Mouse (Mus musculus): ENCODE data around the gene Ptafr. TPM values are rescaled to one million over a fixed set of nuclear protein-coding genes. Genes with fewer than 3 reads are reported as not detected.

The Ptafr gene
- total RNA-seq, 2 experiments from 2014 or later = 1.0 to 1.1 TPM

GRCm38 (mm10) chr4:132603468-132603867 is 39.6 kb downstream of the Ptafr start:
- no peak for DNase-seq (ENCODE audit: low spot score in 2 of 2)
- Histone ChIP-seq H3K4me3 (no peak overlapping the region), H3K27ac (no peak overlapping the region)
- no peak for TF ChIP-seq CTCF (conservative IDR thresholded peaks at IDR 0.05)

GRCm38 (mm10) chr4:132605816-132606215 is 41.9 kb downstream of the Ptafr start:
- no peak for TF ChIP-seq CTCF (conservative IDR thresholded peaks at IDR 0.05)
- H3K27ac ChIP-seq = no peak overlapping the region; the same call in 1 of the 2 replicates
- no peak overlapping the region for H3K4me3 ChIP-seq
- no peak for DNase-seq (ENCODE audit: low spot score in 2 of 2)

GRCm38 (mm10) chr4:132608147-132608546 is 44.3 kb downstream of the Ptafr start:
- TF ChIP-seq CTCF (conservative IDR thresholded peaks at IDR 0.05) = no peak

GRCm38 (mm10) chr4:132610301-132610984 is 46.6 kb downstream of the Ptafr start:
- H3K4me3 ChIP-seq = no peak overlapping the region
- no peak for TF ChIP-seq CTCF (conservative IDR thresholded peaks at IDR 0.05)
- H3K27ac ChIP-seq = no peak overlapping the region
- no peak for DNase-seq (ENCODE audit: low spot score in 2 of 2)

More at GRCm38 (mm10) chr4:132608147-132608546, 44.3 kb downstream of the Ptafr start:
- DNase-seq (ENCODE audit: low spot score in 2 of 2) = no peak
- no peak overlapping the region for H3K4me3 ChIP-seq
- no peak overlapping the region for H3K27ac ChIP-seq

- no peak overlapping the region for H3K4me3 ChIP-seq
- no peak for DNase-seq (ENCODE audit: low spot score in 2 of 2)
- no peak overlapping the region for H3K27ac ChIP-seq
- TF ChIP-seq CTCF (conservative IDR thresholded peaks at IDR 0.05) = no peak
Measured at GRCm38 (mm10) chr4:132611320-132611719, 47.5 kb downstream of the Ptafr start.

- Histone ChIP-seq H3K4me3 (no peak overlapping the region), H3K27ac (no peak overlapping the region)
- TF ChIP-seq CTCF (conservative IDR thresholded peaks at IDR 0.05) = no peak
- peak; percentile 12 for DNase-seq (ENCODE audit: low spot score in 2 of 2)
Measured at GRCm38 (mm10) chr4:132617873-132618272, 54.0 kb downstream of the Ptafr start.

GRCm38 (mm10) chr4:132618850-132619375 is 55.0 kb downstream of the Ptafr start:
- no peak for TF ChIP-seq CTCF (conservative IDR thresholded peaks at IDR 0.05)
- DNase-seq (ENCODE audit: low spot score in 2 of 2) = no peak
- Histone ChIP-seq H3K27ac (no peak overlapping the region), H3K4me3 (no peak overlapping the region)

- no peak overlapping the region for H3K4me3 ChIP-seq
- peak; percentile 27 for TF ChIP-seq CTCF (conservative IDR thresholded peaks at IDR 0.05)
- H3K27ac ChIP-seq = no peak overlapping the region
- DNase-seq (ENCODE audit: low spot score in 2 of 2) = no peak
Measured at GRCm38 (mm10) chr4:132620134-132620533, 56.3 kb downstream of the Ptafr start.

GRCm38 (mm10) chr4:132621287-132622068 is 57.6 kb downstream of the Ptafr start:
- no peak for DNase-seq (ENCODE audit: low spot score in 2 of 2)
- Histone ChIP-seq H3K27ac (no peak overlapping the region), H3K4me3 (no peak overlapping the region)
- TF ChIP-seq CTCF (conservative IDR thresholded peaks at IDR 0.05) = no peak

- DNase-seq (ENCODE audit: low spot score in 2 of 2) = no peak
- Histone ChIP-seq H3K4me3 (no peak overlapping the region), H3K27ac (no peak overlapping the region)
- no peak for TF ChIP-seq CTCF (conservative IDR thresholded peaks at IDR 0.05)
Measured at GRCm38 (mm10) chr4:132624034-132624657, 60.3 kb downstream of the Ptafr start.

- Histone ChIP-seq H3K27ac (no peak overlapping the region), H3K4me3 (no peak overlapping the region)
- no peak for DNase-seq (ENCODE audit: low spot score in 2 of 2)
- peak; percentile 68 for TF ChIP-seq CTCF (conservative IDR thresholded peaks at IDR 0.05)
Measured at GRCm38 (mm10) chr4:132628830-132629229, 65.0 kb downstream of the Ptafr start.

Other genes with a start within 250 kb of the Ptafr start
- gene Trnau1ap, start 234.5 kb upstream of the Ptafr start, total RNA-seq (2021) = 10 to 100 TPM; 20.7 to 26.0 TPM
- 10 to 100 TPM; 12.8 to 13.6 TPM for gene Rcc1, start 210.5 kb upstream of the Ptafr start, total RNA-seq (2021)
- gene Phactr4, start 141.6 kb upstream of the Ptafr start, total RNA-seq (2021) = 10 to 100 TPM; 10.6 to 11.4 TPM
- gene Med18, start 100.1 kb upstream of the Ptafr start, total RNA-seq (2021) = 1 to 10 TPM; 8.7 to 9.4 TPM
- gene Sesn2, start 53.6 kb upstream of the Ptafr start, total RNA-seq (2021) = 10 to 100 TPM; 13.1 to 13.3 TPM
- 100 to 1,000 TPM; 416 to 419 TPM for gene Atpif1, start 30.4 kb upstream of the Ptafr start, total RNA-seq (2021)
- 10 to 100 TPM; 87.9 to 92.9 TPM for gene Dnajc8, start 28.5 kb upstream of the Ptafr start, total RNA-seq (2021)
- 10 to 100 TPM; 24.2 to 28.2 TPM for gene Eya3, start 74.9 kb downstream of the Ptafr start, total RNA-seq (2021)
- gene Xkr8, start 168.5 kb downstream of the Ptafr start, total RNA-seq (2021) = 1 to 10 TPM; 3.1 to 3.6 TPM
- gene Smpdl3b, start 193.2 kb downstream of the Ptafr start, total RNA-seq (2021) = 1 to 10 TPM; 3.6 to 4.5 TPM
- gene Rpa2, start 204.3 kb downstream of the Ptafr start, total RNA-seq (2021) = 10 to 100 TPM; 11.9 to 16.0 TPM
- under 1 TPM; 0.54 to 0.77 TPM for gene Themis2, start 232.3 kb downstream of the Ptafr start, total RNA-seq (2021)

Data from layer of hippocampus, adult 2 months (tissue).